Mouse (Mus musculus): Measurements from ENCODE around the gene Dbh. TPM values are rescaled to one million over a fixed set of nuclear protein-coding genes. Genes with fewer than 3 reads are reported as not detected.

Dbh gene
- total RNA-seq, 2 experiments from 2014 or later = 1.4 TPM

DNA sequence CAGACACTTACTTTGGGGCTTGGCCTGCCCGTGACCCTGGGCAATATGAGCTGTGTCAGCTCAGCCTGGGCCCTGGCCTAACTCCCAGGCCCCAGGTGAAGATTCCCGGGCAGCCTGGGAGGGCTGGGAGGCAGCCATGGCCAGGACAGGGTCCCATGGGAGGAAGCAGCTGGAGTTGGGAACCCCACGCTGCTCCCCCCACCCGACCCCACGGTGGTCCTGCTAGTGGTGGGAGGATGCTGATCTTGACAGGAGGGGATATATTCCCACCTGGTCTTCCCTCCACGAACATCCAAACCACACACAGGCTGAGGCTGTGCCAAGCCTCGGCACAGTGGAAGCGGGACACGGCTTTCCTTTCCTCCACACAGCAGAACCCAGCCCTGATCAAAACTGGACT, 44.3 kb downstream of the Dbh start:
- no peak for DNase-seq (ENCODE audit: extremely low spot score in 1 of 2, low spot score in 2 of 2)
- intact Hi-C loops (cut with DNase I) = no loop called here

DNA sequence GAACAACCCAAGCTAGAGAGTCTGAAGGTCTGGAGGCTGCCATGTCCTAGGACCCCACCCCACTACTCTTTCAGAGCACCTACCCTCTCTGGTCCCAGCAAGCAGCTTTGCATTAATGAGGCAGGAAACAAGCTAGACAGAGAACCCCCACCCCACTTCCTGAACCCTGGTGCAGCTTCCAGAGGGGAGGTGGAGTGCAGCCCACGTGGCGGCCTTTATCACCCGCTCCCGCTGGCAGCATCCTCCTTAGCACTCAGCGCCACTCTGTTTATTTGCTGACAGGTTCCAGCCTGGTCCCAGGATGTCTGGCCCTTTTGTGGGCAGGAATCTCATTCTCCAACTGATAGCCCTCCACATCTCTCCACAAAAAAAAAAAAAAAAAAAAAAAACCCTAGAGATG, 44.8 kb downstream of the Dbh start:
- DNase-seq (ENCODE audit: extremely low spot score in 1 of 2, low spot score in 2 of 2) = peak in 1 of 2 experiments; percentile 63
- intact Hi-C loops (cut with DNase I) = no loop called here

DNA sequence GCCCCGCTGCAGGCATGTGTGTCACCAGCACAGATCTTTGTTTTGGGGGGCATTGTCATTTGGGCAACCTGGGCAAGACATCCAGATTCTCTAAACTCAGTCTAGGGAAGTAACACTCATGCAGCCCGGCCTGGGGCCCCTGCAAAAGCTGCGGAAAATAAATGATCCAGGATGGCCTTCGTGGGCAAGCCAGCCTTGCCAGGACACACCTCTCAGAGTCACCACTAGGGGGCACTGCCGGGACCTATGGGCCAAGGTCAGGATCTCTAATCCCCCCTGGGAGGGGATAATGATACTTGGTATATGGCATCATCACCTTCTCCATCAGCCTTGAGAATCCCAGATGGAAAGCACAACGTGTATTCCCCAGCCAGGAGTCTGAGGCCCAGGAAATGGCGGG, 45.2 kb downstream of the Dbh start:
- peak in 1 of 2 experiments; percentile 61 for DNase-seq (ENCODE audit: extremely low spot score in 1 of 2, low spot score in 2 of 2)
- intact Hi-C loops (cut with DNase I) = no loop called here

DNA sequence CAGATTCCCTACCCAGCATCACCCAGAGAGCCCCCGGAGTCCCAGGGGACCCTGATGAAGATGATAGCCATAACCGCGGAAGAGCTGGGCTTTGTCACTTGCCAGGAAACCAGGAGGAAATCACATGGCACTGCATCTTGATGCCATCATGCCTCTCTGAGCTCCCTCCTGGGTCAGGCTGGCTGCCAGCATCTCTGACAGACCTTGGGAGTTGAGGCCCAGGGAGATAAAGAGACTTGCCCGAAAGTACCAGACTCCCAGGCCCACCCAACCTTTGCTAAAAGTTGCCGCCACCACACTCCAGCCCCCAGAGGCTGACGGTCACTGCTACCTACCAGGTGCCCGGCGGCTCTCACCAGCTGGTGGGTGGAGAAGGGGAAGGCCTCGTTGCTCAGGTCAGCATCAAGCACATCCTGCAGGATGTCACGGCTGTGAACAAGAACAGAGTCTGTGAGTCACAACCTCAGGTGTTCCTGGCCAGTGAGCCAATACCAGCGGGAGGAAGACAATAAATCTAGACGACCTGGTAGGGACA, 45.7 kb downstream of the Dbh start:
- no peak for DNase-seq (ENCODE audit: extremely low spot score in 1 of 2, low spot score in 2 of 2)
- intact Hi-C loops (cut with DNase I) = no loop called here

DNA sequence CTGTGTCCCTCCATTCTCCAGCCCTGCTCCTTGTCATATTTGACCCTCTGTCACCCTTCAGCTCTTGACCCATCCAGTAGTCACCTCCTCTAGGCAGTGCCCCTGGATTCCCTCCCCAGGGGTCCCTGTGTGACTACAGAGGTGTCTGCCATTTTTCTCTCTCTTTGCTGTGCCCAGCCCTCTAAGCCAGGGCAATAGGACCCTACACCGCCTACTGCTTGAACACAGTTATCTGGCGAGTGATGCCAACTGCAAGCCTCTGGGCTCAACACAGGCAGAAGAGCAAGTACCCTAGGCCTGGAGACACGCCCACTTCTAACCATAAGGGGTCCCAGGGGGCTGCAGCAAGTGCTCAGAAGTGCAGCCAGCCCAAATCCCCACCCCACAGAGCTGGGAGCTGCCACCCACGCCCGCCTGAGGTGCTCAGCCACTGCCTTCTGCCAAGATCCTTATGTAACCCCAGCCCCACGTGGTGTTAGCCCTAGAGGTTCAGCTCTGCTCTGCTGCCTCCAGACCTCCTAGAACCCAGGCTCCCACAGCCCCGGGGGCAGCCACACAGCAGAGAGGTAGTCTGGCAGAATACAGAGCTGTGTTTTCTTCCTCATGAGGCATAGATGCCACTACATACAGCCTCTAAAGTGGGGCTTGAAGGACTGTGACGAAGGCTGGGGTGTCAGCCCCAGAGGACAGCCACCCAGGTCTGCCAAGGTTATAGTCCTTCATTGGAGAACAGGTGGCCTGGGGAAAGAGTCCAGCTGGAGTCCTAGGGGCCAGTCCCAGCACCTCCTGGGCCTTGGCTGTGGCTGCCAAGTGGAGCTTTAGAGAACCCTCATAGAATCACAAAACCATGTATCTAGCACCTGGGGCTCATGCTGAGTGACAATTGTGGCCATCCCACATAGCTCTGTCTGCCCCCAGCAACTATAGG, 47.2 kb downstream of the Dbh start:
- intact Hi-C loops (cut with DNase I) = no loop called here
- DNase-seq (ENCODE audit: extremely low spot score in 1 of 2, low spot score in 2 of 2) = peak in 1 of 2 experiments; percentile 55

DNA sequence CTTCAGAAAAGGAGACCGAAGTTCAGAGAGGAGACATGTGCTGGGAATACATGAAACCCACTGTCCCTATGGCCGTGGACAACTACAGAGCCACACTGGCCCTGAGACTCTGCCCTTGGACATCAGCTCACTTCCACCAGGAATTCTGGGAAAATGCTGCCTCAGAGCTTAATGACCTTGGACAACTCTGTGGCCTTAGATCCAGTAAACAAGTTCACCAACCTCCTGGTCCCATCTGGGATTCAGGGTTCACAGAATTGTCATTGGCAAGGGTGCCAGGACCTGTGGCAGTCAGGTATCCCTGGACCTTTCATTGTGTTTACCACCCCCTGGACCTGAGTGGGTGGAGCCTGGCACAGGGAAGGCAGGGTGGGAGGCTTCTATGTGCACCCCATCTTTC, 50.5 kb downstream of the Dbh start:
- no peak for DNase-seq (ENCODE audit: extremely low spot score in 1 of 2, low spot score in 2 of 2)
- intact Hi-C loops (cut with DNase I) = no loop called here

DNA sequence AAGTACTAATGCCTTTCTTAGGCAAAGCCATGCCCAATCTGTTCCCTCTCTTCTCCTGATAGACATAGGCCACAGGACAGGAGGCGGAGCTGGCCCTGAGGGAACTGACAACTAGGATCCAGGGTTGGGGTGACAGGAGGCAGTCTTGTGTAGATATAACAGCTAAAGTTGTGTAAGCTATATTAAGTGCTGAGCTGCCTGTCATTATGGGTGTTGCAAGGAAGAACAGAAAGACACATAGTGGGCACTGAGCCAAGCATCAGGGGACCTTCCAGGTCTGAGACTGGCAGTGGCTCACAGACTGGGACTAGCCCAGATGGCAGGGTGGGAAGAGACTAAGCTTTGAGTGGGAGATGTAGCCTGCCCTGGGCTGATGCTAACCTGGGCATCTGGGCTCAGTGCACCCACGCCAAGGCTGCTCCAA, 53.1 kb downstream of the Dbh start:
- no peak for DNase-seq (ENCODE audit: extremely low spot score in 1 of 2, low spot score in 2 of 2)
- intact Hi-C loops (cut with DNase I) = no loop called here

DNA sequence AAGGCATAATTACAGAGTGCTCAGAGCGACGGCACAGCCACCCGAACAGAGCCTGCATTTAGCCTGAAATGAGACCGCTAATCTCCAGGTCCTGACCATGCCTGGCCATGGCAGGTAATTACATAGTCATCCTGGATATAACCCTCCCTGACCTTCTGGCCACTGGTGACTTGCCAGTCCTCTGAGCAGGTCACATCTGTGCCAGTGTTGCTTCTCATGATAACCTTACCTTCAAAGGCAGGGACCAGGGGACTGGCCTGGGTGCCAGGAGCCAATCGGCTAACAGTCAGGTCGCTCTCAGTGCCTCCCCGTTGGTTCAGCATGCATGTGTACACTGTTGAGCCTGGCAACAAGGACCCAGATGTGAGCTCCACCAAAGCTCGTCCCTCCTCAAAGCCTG, 53.5 kb downstream of the Dbh start:
- no peak for DNase-seq (ENCODE audit: extremely low spot score in 1 of 2, low spot score in 2 of 2)
- intact Hi-C loops (cut with DNase I) = no loop called here

DNA sequence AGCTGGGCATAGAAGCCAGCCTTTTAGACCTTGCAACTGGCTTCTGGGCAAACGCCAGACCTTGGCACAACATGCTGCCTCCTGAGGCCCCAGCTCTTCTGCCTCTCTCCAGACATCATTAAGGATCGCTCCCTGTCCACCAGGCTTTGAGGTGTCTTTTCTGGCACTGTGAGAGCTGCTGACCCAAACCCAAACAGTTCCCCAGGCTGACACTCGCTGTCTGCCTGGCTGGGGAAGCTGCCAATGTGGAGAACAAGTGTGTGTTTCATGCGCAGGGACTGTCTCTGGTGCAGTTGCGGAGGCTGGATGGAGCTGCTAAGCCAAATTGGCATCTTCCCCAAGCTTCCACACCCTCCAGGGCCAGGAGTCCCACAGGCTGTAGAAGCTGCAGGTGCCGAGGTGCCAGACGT, 58.0 kb downstream of the Dbh start:
- intact Hi-C loops (cut with DNase I) = loop anchor here (5.0 kb wide), 1 partner anchor 101 kb away; no protein-coding TSS in a partner anchor

DNA sequence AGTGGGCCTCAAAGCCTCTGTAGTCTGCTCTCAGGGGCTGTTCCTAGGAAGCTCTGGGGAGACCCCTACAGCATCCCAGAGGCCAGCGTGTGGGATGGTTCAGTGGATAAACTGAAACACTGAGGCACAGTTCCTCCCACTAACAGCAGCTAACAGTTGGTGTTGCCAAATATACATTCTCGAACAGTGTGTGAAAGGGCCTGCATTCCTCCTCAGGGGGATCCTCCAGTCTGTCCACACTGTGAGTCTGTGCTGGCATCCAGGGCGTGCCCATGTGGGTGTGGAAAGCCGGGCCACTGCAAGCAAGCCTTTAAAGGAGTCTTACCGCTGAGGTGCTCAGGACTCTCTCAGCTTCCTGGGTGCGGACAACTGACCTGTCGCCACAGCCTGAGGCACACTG, 61.5 kb downstream of the Dbh start:
- intact Hi-C loops (cut with DNase I) = loop anchor here (5.0 kb wide), 1 partner anchor 59 kb away; the partner anchor contains the start of gene Dbh
- no peak for DNase-seq (ENCODE audit: extremely low spot score in 1 of 2, low spot score in 2 of 2)

More for the DNA sequence above, 58.0 kb downstream of the Dbh start:
- DNase-seq (ENCODE audit: extremely low spot score in 1 of 2, low spot score in 2 of 2) = peak; percentile 54 to 57

DNA sequence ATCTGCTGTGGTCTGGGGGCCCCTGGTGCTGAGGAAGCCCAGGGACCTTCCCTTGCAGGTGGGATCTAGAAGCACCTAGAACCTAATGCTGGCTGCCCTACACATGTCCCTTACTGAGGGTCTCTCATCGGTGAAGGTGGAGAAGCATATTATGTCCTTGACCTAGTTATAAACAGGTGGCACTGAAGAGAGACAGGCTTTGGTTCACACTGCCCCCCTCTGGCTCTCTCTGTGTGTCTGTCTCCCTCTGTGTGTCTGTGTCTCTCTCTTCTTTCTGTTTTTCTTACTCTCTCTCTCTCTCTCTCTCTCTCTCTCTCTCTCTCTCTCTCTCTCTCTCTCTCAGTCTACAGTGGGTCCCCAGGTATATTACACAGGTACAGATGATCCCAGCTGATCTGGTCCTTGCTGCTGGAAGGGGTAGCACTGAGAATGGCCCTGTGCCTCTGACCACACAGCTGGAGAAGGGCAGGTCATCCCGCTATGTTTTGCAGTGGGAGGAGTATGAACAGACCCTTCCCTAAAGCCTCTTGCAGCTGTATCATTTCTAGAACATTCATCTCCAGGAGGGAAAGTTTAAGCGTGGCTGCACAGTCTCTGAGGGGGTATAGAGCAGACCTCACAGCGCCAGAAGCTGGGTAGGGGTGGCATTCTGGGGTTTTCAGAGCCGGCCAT, 63.9 kb downstream of the Dbh start:
- intact Hi-C loops (cut with DNase I) = loop anchor here (5.0 kb wide), 1 partner anchor 62 kb away; the partner anchor contains the start of gene Dbh
- DNase-seq (ENCODE audit: extremely low spot score in 1 of 2, low spot score in 2 of 2) = no peak

DNA sequence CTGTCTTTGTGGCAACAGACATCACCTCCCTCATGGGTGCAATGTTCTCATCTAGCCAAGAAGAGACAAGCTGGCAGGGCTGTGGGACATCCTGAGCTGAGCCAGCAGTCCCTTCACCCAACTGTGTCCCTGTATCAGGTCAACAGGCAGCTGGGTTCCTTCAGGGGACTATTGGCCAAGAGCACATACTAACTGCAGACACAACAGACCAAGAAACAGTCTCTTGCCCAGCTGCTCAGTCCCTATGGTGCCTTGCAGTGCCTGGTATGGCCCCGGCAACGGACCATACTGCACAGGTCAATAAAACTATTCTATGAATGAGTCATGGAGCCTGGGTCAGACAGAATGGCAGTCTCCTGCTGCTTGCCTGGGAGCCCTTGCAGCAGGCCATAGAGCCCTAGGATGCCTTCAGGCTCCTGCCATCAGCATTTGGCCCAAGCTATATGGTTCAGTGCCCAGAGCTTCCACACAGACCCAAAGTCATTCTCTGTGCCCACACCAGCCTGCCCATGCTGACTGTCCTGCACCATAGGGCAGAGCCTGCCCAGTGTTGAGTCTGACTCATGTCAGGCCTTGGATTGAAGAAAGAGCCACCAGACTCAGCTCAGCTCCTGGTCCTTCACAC, 64.6 kb downstream of the Dbh start:
- no peak for DNase-seq (ENCODE audit: extremely low spot score in 1 of 2, low spot score in 2 of 2)

DNA sequence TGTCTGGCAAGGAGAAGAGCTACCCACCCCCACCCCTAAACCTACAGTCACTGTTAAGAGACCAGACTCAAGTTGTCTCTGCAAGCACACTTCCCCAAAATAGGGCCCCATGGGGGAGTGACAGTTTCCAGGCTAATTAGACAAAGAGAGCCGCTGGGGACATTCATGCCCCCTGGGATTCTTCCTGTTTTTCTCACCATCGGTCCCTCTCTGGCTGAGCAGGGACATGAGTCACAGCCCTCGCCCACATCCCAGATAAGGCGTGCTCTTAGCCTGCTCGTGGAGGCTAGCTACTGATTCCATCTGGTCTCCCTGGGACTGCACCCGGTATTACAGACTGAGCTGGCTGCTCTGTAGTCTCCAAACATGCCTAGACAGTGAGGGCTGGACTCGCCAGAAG, 67.3 kb downstream of the Dbh start:
- peak in 1 of 2 experiments; percentile 53 for DNase-seq (ENCODE audit: extremely low spot score in 1 of 2, low spot score in 2 of 2)
- intact Hi-C loops (cut with DNase I) = no loop called here

More for the DNA sequence above, 64.6 kb downstream of the Dbh start:
- intact Hi-C loops (cut with DNase I) = loop anchor here (5.0 kb wide), 1 partner anchor 62 kb away; the partner anchor contains the start of gene Dbh

Other genes starting within 250 kb of the Dbh start
- gene Surf2, start 248.9 kb upstream of the Dbh start, total RNA-seq (2021) = 10 to 100 TPM; 35.2 to 36.0 TPM
- 10 to 100 TPM; 90.8 to 97.8 TPM for gene Surf1, start 248.7 kb upstream of the Dbh start, total RNA-seq (2021)
- 10 to 100 TPM; 62.4 to 64.2 TPM for gene Surf4, start 231.3 kb upstream of the Dbh start, total RNA-seq (2021)
- gene Stkld1, start 231.2 kb upstream of the Dbh start, total RNA-seq (2021) = under 1 TPM in 1 of 2 experiments, not detected in 1; 0.41 TPM
- 10 to 100 TPM; 48.4 to 53.5 TPM for gene Rexo4, start 200.8 kb upstream of the Dbh start, total RNA-seq (2021)
- 1 to 10 TPM in 1 of 2 experiments, under 1 TPM in 1; 0.24 to 1.7 TPM for gene Adamts13, start 191.8 kb upstream of the Dbh start, total RNA-seq (2021)
- 10 to 100 TPM; 58.1 to 67.4 TPM for gene Cacfd1, start 155.3 kb upstream of the Dbh start, total RNA-seq (2021)
- gene Slc2a6, start 137.2 kb upstream of the Dbh start, total RNA-seq (2021) = 10 to 100 TPM; 42.2 to 43.7 TPM
- gene Mymk, start 93.1 kb upstream of the Dbh start, total RNA-seq (2021) = under 1 TPM; 0.59 to 0.69 TPM
- gene Adamtsl2, start 85.9 kb upstream of the Dbh start, total RNA-seq (2021) = 10 to 100 TPM; 24.7 to 30.6 TPM
- 100 to 1,000 TPM; 143 to 149 TPM for gene Fam163b, start 22.7 kb upstream of the Dbh start, total RNA-seq (2021)
- 10 to 100 TPM in 1 of 2 experiments, 1 to 10 TPM in 1; 9.8 to 11.7 TPM for gene Sardh, start 83.1 kb downstream of the Dbh start, total RNA-seq (2021)

Measured in left cerebral cortex, postnatal 10 days (tissue).